Mouse (Mus musculus): ENCODE measurements around the gene Parp4.

- TF ChIP-seq TAL1 (IDR thresholded peaks at IDR 0.05; ENCODE audit: low read length) (no peak), GATA1 (IDR thresholded peaks at IDR 0.05; ENCODE audit: low read length) (no peak)
These were observed 130.3 kb downstream of the Parp4 start for GRCm38 (mm10) chr14:56705687-56706086.
